Mouse (Mus musculus) layer of hippocampus, postnatal 10 days (tissue): ENCODE measurements at regions not wholly inside any gene's neighbourhood (a gene's known extent, or its start where the extent isn't known, plus 50 kb on each side); places are given as distances from the start of the nearest gene placed in this dataset.
A peak's percentile ranks its signal among the peaks of the same experiment; 100 is the strongest.

Source experiments
- DNase-seq, 2 experiments: peaks; one replicate each; pipeline ENCODE4 v3.0.0; 2021; ENCODE audit warnings: low spot score in 2 of 2

- DNase-seq, result no peak
Measured at GRCm38 (mm10) chr15:93882826-93883225, 287.1 kb upstream of the Prickle1 start.

- DNase-seq, result no peak
Measured at GRCm38 (mm10) chr15:93881276-93881675, 285.6 kb upstream of the Prickle1 start.

DNA sequence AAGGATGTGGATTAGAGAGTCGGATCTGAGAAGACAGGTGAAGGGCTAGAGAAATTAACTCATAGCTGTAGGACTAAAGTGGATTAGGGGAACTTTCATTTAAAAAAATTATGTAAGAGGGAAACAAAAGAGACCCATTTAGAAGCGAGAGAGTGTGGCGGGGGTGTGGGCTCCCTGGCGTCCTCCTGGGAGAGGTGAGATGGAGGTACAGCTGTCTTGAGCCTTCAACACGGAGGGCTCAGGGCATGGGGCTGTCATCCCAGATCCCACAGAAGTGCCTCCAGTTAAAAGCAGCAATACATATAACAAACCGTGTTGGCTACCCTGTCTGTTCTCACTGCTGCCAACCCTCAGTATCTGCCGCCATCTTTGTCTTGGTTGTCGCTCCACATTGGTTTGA is 284.6 kb upstream of the Prickle1 start:
- no peak for DNase-seq

DNA sequence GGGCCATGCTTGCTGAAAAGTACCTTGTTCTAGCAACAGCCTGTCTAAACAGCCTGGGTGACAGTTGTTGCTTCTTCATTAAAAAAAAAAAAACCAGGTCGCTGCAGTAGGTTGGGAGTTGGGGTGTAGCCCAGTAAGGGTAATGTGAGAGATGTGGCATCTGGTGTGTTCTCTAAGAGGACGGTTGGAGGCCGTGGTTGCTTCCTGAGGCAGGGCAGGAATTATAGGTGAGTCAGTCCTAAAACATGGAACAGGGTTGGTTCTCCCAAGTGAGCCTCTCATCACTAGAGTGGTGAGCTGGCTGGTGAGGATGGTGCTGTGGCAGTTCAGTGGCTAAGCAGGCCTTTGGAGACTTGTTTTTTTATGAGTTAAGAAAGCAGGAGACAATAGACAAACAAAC is 283.3 kb upstream of the Prickle1 start:
- peak in 1 of 2 experiments; percentile 8 for DNase-seq

DNA sequence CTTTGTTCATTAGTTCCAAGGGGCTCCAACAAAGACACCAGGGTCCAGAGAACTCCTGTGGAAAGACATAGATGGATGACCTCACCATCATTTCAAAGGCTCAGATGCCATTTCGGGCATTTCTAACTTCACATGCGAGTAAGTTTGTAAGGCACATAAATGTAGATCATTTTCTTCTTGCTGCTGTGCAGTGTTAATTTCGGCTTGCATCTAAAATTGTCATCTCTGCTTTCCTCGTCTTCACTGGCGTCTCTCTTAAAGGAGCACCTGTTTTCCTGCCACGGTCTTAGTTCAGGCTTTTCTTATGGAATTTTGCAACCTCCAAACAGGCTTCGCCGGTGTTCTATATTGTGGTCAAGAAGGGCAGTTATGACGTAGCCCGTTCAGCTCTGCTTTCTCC is 280.6 kb upstream of the Prickle1 start:
- DNase-seq, result no peak

GRCm38 (mm10) chr15:93875685-93876084 is 280.0 kb upstream of the Prickle1 start:
- no peak for DNase-seq

DNA sequence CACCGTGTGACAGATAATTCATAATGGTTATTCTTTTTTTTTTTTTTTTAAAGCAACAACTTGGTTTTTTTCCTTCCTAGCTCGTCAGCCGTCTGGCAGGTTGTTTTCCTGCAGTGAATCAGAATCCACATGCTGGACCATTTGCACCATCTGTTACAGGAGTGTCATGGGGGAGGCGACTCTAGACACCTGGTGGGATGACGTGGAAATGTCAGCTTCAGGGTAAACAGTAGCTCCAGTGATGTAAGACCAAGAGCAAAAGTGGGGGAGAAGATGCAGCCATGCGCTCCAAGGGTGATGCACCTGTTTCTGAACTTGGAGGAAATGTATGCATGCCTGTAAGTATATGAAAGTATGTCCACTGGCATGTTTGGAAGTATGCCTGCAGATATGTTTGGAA is 278.5 kb upstream of the Prickle1 start:
- peak; percentile 31 to 32 for DNase-seq

- no peak for DNase-seq
Measured at GRCm38 (mm10) chr15:93857336-93857901, 261.7 kb upstream of the Prickle1 start.

GRCm38 (mm10) chr15:93853221-93853620 is 257.5 kb upstream of the Prickle1 start:
- DNase-seq, result no peak

DNA sequence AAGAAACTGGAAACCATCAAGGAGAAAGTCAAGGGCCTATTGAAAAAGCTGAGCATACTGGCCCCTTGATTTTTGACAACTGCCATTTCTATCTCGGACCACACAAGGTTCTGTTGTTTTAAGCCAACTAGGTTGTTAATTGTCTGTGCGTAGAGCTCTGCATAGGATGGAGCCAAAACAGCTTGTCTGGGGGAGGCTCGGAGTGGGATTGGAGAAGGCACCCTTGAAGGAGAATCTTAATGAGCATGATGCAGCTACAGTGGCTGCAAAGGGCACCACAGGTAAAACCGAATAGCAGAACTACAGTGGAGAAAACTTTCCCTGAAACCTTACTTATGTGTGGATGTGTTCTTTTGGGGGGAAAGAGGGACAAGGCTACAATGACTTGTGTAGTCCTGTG is 256.4 kb upstream of the Prickle1 start:
- DNase-seq, result no peak

GRCm38 (mm10) chr15:93850388-93850787 is 254.7 kb upstream of the Prickle1 start:
- no peak for DNase-seq

GRCm38 (mm10) chr15:93848830-93849229 is 253.1 kb upstream of the Prickle1 start:
- DNase-seq, result no peak

DNA sequence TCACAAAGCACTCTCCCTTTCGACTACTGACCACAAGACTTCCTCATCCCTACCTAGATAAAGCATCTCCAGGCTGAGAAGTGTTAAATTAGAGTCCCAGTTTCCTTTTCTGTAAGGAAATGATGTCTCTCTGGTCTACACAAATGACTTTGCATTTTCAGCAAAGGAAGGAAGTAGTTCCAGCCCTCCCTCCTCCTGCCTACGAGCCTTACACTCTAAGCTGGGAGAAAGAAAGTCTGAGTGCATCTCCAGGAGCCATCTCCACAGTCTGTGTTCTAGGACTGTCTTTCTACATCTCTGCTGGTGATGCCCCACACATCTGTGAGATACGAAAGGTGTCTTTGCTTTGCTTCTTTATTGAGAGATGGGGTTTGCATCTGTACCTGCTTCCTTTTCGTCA is 251.1 kb upstream of the Prickle1 start:
- DNase-seq, result no peak

- DNase-seq, result peak; percentile 19 to 37
Measured at GRCm38 (mm10) chr15:93845801-93846200, 250.1 kb upstream of the Prickle1 start.

DNA sequence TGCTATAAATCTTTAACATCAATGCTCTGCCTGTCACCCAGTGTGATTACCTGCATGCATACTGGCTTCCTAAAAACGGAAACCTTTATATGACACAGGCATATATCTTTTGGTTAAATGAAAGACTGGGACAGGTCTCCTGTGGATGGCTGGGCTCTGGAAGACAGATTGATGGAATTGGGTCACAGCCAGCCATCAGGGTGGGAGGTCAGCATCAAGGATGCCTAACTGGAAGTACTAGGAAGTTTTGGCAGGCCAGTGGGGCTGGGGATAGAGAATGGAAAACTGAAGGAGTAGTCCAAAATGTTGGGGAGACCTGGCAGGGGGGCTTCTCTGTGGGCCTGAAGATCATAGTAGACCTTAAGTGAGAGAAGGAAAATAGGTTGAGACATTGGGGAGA is 237.3 kb upstream of the Prickle1 start:
- no peak for DNase-seq

DNA sequence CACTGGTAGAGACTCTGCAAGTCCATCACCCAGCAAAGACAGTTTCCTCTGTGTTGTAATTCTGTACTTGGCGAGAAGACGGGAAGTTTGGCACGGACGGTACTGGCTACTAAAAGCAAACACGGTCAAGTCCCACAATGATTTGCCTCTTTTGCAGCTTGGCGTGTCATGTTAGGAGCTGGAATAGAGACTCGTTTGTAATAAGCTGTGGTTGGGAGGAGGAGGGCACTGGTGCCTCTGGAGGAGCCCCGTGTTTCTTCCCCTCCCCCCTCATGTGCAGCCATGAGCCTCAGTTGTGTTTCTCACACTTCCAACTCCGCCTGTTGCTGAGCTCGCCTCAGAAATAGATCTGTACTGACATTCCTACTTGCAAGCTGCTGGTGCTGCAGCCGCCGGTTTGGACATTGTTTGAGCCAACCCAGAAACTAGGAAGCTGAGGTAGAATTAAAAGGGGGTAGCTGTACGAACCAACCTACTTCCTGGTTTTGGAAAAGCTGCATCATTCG is 236.8 kb upstream of the Prickle1 start:
- peak; percentile 54 to 55 for DNase-seq

DNA sequence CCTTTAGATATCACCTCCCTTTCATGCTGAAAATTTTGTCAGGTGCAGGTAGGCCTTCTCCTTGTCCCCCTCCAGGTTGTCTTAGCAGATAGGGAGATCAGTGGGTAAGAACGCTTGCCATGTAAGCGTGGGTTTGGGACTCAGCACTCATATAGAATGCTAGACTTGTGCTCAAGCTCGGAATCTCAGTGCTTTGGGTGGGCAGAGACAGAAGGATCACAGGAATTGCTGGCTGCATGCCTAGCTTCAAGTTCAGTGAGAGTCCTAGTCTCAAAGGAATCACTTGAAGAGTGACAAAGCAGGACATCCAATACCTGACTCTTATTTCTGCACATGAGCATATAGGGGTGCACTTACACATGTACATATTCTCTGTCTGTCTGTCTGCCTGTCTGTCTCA is 235.5 kb upstream of the Prickle1 start:
- DNase-seq, result no peak

- peak; percentile 14 to 18 for DNase-seq
Measured at GRCm38 (mm10) chr15:93824729-93825694, 229.3 kb upstream of the Prickle1 start.

DNA sequence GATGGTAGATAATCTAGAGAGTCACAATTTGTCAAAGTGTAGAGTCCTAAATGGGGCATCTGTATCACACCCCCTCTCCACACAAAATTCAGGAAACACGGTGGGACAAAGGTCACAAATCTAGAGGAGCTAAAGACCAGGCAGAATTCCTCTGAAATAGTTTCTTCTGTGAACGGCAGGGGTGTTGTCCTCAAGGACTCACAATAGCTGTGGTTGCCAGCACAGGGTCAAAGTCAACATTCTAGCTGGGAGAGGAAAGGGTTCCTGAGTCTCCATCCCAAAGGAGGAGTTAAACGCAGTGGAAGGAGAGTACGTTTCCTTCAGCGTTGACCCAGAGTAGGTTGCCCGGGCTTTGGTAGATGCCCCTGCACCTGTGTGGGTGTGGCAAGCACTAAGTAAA is 225.5 kb upstream of the Prickle1 start:
- DNase-seq, result no peak

DNA sequence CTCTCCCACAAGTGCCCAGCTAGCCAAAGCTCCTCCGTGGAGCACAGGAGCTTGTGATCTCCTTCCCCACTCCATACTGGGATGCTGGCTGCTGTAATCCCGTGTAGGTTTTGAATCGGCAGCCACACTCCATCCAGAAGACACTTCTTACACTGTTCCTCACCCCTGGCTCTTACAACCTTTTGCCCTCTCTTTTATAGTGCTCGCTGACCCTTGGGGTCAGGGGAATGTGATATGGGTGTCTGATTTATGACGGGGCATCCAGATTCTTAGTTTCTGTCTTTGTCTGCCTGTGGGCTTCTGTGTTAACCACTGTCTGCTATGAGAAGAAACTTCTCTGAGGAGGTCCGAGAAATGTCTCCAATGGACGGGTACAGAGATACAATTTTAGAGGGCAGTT is 216.3 kb upstream of the Prickle1 start:
- DNase-seq, result no peak

DNA sequence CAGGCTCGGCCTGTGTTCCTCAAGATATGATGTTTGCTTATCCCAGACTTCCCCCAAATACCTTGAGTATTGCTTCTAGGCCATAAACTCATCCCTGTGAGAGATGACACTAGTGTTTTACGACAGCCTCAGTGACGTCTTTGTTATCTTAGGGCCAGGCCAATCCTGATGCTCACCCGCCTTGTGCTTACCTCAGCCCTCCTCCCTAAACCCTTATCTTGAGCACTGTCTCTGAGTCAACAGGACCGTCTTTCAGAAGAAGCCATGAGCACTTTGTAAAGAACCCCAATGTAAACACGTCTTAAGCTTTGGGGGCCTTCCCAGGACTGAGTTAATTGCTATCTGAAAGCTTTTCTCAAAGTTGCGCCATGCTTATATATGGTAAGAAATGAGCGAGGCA is 212.3 kb upstream of the Prickle1 start:
- DNase-seq, result no peak

- no peak for DNase-seq
Measured at GRCm38 (mm10) chr15:93807505-93807904, 211.8 kb upstream of the Prickle1 start.

- no peak for DNase-seq
Measured at GRCm38 (mm10) chr15:93804703-93805102, 209.0 kb upstream of the Prickle1 start.
